Mouse (Mus musculus): ENCODE results near the gene Olfr1238. TPM values are rescaled to one million over a fixed set of nuclear protein-coding genes. Genes with fewer than 3 reads are reported as not detected.

Olfr1238 gene
- polyA plus RNA-seq (2014; fragmentation: Nextera tagmentation; extraction: Ambion mirVana), result not detected in 2 replicates

- no peak within 1 kb of the TSS for H3K4me3 ChIP-seq (ENCODE audit: low read depth, low read length)
- no peaks in the 10 kb centered on the region for H3K4me1 ChIP-seq (replicated peaks; ENCODE audit: control insufficient read depth, insufficient read depth, low read length)
- no peak within 1 kb of the TSS for H3K9ac ChIP-seq (ENCODE audit: low read depth, low read length)
- WGBS, result 95% methylated on average over 2 of the region's 2 CpGs
- no peak within 1 kb of the TSS for H3K27ac ChIP-seq (ENCODE audit: low read depth, low read length)
- no peaks in the 10 kb centered on the region for H3K36me3 ChIP-seq (ENCODE audit: control insufficient read depth, insufficient read depth, low read length)
- no peak within 1 kb of the TSS for H3K4me2 ChIP-seq (replicated peaks; ENCODE audit: low read depth, low read length)
- H3K27me3 ChIP-seq (ENCODE audit: control insufficient read depth, insufficient read depth, low read length), result no peaks in the 10 kb centered on the region
- no peak for DNase-seq (ENCODE audit: low spot score)
- no peaks in the 10 kb centered on the region for H3K9me3 ChIP-seq (ENCODE audit: control insufficient read depth, low read length)
- no peak for ATAC-seq (ENCODE audit: low FRiP score)
These were observed at the start of gene Olfr1238 for GRCm38 (mm10) chr2:89409576-89409975. Gene Olfr1238, minus strand, starts transcription at chr2:89409676.

GRCm38 (mm10) chr2:89442900-89443299, 33.4 kb upstream of the Olfr1238 start, which contains the start of gene Olfr1240:
Gene Olfr1240, minus strand, starts transcription at chr2:89443000.
- H3K27ac ChIP-seq (ENCODE audit: low read depth, low read length), result no peak within 1 kb of the TSS
- no peaks in the 10 kb centered on the region for H3K9me3 ChIP-seq (ENCODE audit: control insufficient read depth, low read length)
- no peak within 1 kb of the TSS for H3K9ac ChIP-seq (ENCODE audit: low read depth, low read length)
- H3K4me2 ChIP-seq (replicated peaks; ENCODE audit: low read depth, low read length), result no peak within 1 kb of the TSS
- ATAC-seq (ENCODE audit: low FRiP score) (no peak), DNase-seq (ENCODE audit: low spot score) (no peak)
- 85% methylated on average over 3 of the region's 3 CpGs for WGBS
- no peak within 1 kb of the TSS for H3K4me3 ChIP-seq (ENCODE audit: low read depth, low read length)
- H3K27me3 ChIP-seq (ENCODE audit: control insufficient read depth, insufficient read depth, low read length), result no peaks in the 10 kb centered on the region
- H3K36me3 ChIP-seq (ENCODE audit: control insufficient read depth, insufficient read depth, low read length), result no peaks in the 10 kb centered on the region
- no peaks in the 10 kb centered on the region for H3K4me1 ChIP-seq (replicated peaks; ENCODE audit: control insufficient read depth, insufficient read depth, low read length)

GRCm38 (mm10) chr2:89420307-89420706, 10.8 kb upstream of the Olfr1238 start, which contains the start of gene Olfr1239:
Gene Olfr1239, minus strand, starts transcription at chr2:89420407.
- no peak for ATAC-seq (ENCODE audit: low FRiP score)
- Histone ChIP-seq H3K9me3 (ENCODE audit: control insufficient read depth, low read length) (no peaks in the 10 kb centered on the region), H3K4me3 (ENCODE audit: low read depth, low read length) (no peak within 1 kb of the TSS), H3K9ac (ENCODE audit: low read depth, low read length) (no peak within 1 kb of the TSS), H3K4me1 (replicated peaks; ENCODE audit: control insufficient read depth, insufficient read depth, low read length) (no peaks in the 10 kb centered on the region), H3K27ac (ENCODE audit: low read depth, low read length) (no peak within 1 kb of the TSS), H3K36me3 (ENCODE audit: control insufficient read depth, insufficient read depth, low read length) (no peaks in the 10 kb centered on the region), H3K4me2 (replicated peaks; ENCODE audit: low read depth, low read length) (no peak within 1 kb of the TSS), H3K27me3 (ENCODE audit: control insufficient read depth, insufficient read depth, low read length) (no peaks in the 10 kb centered on the region)
- 95% methylated on average over 2 of the region's 2 CpGs for WGBS
- DNase-seq (ENCODE audit: low spot score), result no peak

- ATAC-seq (ENCODE audit: low FRiP score), result no peak
- H3K4me2 ChIP-seq (replicated peaks; ENCODE audit: low read depth, low read length), result no peak overlapping the region
- H3K27me3 ChIP-seq (ENCODE audit: control insufficient read depth, insufficient read depth, low read length), result no peaks in the 10 kb centered on the region
- no peaks in the 10 kb centered on the region for H3K4me1 ChIP-seq (replicated peaks; ENCODE audit: control insufficient read depth, insufficient read depth, low read length)
- no peaks in the 10 kb centered on the region for H3K9me3 ChIP-seq (ENCODE audit: control insufficient read depth, low read length)
- DNase-seq (ENCODE audit: low spot score), result no peak
- 97% methylated on average over 1 of the region's 1 CpGs for WGBS
- no peak overlapping the region for H3K27ac ChIP-seq (ENCODE audit: low read depth, low read length)
- H3K4me3 ChIP-seq (ENCODE audit: low read depth, low read length), result no peak overlapping the region
- H3K36me3 ChIP-seq (ENCODE audit: control insufficient read depth, insufficient read depth, low read length), result no peaks in the 10 kb centered on the region
- H3K9ac ChIP-seq (ENCODE audit: low read depth, low read length), result no peak overlapping the region
These were observed 5.1 kb upstream of the Olfr1238 start for GRCm38 (mm10) chr2:89414557-89414956.

GRCm38 (mm10) chr2:89400882-89401281, 8.6 kb downstream of the Olfr1238 start:
- WGBS, result 93% methylated on average over 1 of the region's 1 CpGs
- no peaks in the 10 kb centered on the region for H3K9me3 ChIP-seq (ENCODE audit: control insufficient read depth, low read length)
- no peak overlapping the region for H3K9ac ChIP-seq (ENCODE audit: low read depth, low read length)
- no peaks in the 10 kb centered on the region for H3K36me3 ChIP-seq (ENCODE audit: control insufficient read depth, insufficient read depth, low read length)
- no peak overlapping the region for H3K4me2 ChIP-seq (replicated peaks; ENCODE audit: low read depth, low read length)
- no peaks in the 10 kb centered on the region for H3K27me3 ChIP-seq (ENCODE audit: control insufficient read depth, insufficient read depth, low read length)
- H3K27ac ChIP-seq (ENCODE audit: low read depth, low read length), result no peak overlapping the region
- no peak overlapping the region for H3K4me3 ChIP-seq (ENCODE audit: low read depth, low read length)
- no peaks in the 10 kb centered on the region for H3K4me1 ChIP-seq (replicated peaks; ENCODE audit: control insufficient read depth, insufficient read depth, low read length)
- ATAC-seq (ENCODE audit: low FRiP score), result no peak
- no peak for DNase-seq (ENCODE audit: low spot score)

GRCm38 (mm10) chr2:89364765-89365164, 44.7 kb downstream of the Olfr1238 start, which contains the start of gene Olfr1234:
Gene Olfr1234, minus strand, starts transcription at chr2:89364865.
- 88% methylated on average over 4 of the region's 4 CpGs for WGBS
- DNase-seq (ENCODE audit: low spot score), result no peak
- no peak within 1 kb of the TSS for H3K4me2 ChIP-seq (replicated peaks; ENCODE audit: low read depth, low read length)

More at GRCm38 (mm10) chr2:89364765-89365164, 44.7 kb downstream of the Olfr1238 start, which contains the start of gene Olfr1234:
- H3K4me3 ChIP-seq (ENCODE audit: low read depth, low read length), result no peak within 1 kb of the TSS
- no peaks in the 10 kb centered on the region for H3K27me3 ChIP-seq (ENCODE audit: control insufficient read depth, insufficient read depth, low read length)
- no peak within 1 kb of the TSS for H3K9ac ChIP-seq (ENCODE audit: low read depth, low read length)
- no peak within 1 kb of the TSS for H3K27ac ChIP-seq (ENCODE audit: low read depth, low read length)
- no peak for ATAC-seq (ENCODE audit: low FRiP score)
- H3K36me3 ChIP-seq (ENCODE audit: control insufficient read depth, insufficient read depth, low read length), result no peaks in the 10 kb centered on the region
- H3K4me1 ChIP-seq (replicated peaks; ENCODE audit: control insufficient read depth, insufficient read depth, low read length), result no peaks in the 10 kb centered on the region
- H3K9me3 ChIP-seq (ENCODE audit: control insufficient read depth, low read length), result no peaks in the 10 kb centered on the region

Other genes with a start within 250 kb of the Olfr1238 start
- not detected in 2 replicates for gene Olfr1224-ps1, start 245.6 kb downstream of the Olfr1238 start, polyA plus RNA-seq (2014; fragmentation: Nextera tagmentation; extraction: Ambion mirVana)
- not detected in 2 replicates for gene Olfr1225, start 235.0 kb downstream of the Olfr1238 start, polyA plus RNA-seq (2014; fragmentation: Nextera tagmentation; extraction: Ambion mirVana)
- not detected in 2 replicates for gene Olfr1226, start 209.6 kb downstream of the Olfr1238 start, polyA plus RNA-seq (2014; fragmentation: Nextera tagmentation; extraction: Ambion mirVana)
- gene Olfr1228, start 155.6 kb downstream of the Olfr1238 start, polyA plus RNA-seq (2014; fragmentation: Nextera tagmentation; extraction: Ambion mirVana), result not detected in 2 replicates
- gene Olfr1229, start 121.7 kb downstream of the Olfr1238 start, polyA plus RNA-seq (2014; fragmentation: Nextera tagmentation; extraction: Ambion mirVana), result not detected in 2 replicates
- gene Olfr1230, start 112.4 kb downstream of the Olfr1238 start, polyA plus RNA-seq (2014; fragmentation: Nextera tagmentation; extraction: Ambion mirVana), result not detected in 2 replicates
- not detected in 2 replicates for gene Olfr1231, start 102.6 kb downstream of the Olfr1238 start, polyA plus RNA-seq (2014; fragmentation: Nextera tagmentation; extraction: Ambion mirVana)
- gene Olfr1232, start 80.0 kb downstream of the Olfr1238 start, polyA plus RNA-seq (2014; fragmentation: Nextera tagmentation; extraction: Ambion mirVana), result not detected in 2 replicates
- not detected in 2 replicates for gene Olfr1233, start 67.3 kb downstream of the Olfr1238 start, polyA plus RNA-seq (2014; fragmentation: Nextera tagmentation; extraction: Ambion mirVana)
- not detected in 2 replicates for gene Olfr1234, start 44.8 kb downstream of the Olfr1238 start, polyA plus RNA-seq (2014; fragmentation: Nextera tagmentation; extraction: Ambion mirVana)
- not detected in 2 replicates for gene Olfr1239, start 10.7 kb upstream of the Olfr1238 start, polyA plus RNA-seq (2014; fragmentation: Nextera tagmentation; extraction: Ambion mirVana)
- gene Olfr1240, start 33.3 kb upstream of the Olfr1238 start, polyA plus RNA-seq (2014; fragmentation: Nextera tagmentation; extraction: Ambion mirVana), result not detected in 2 replicates
- gene Olfr1241, start 77.5 kb upstream of the Olfr1238 start, polyA plus RNA-seq (2014; fragmentation: Nextera tagmentation; extraction: Ambion mirVana), result not detected in 2 replicates
- not detected in 2 replicates for gene Olfr1242, start 88.7 kb upstream of the Olfr1238 start, polyA plus RNA-seq (2014; fragmentation: Nextera tagmentation; extraction: Ambion mirVana)
- gene Olfr1243, start 121.8 kb upstream of the Olfr1238 start, polyA plus RNA-seq (2014; fragmentation: Nextera tagmentation; extraction: Ambion mirVana), result not detected in 2 replicates
- not detected in 2 replicates for gene Olfr1245, start 168.8 kb upstream of the Olfr1238 start, polyA plus RNA-seq (2014; fragmentation: Nextera tagmentation; extraction: Ambion mirVana)
- gene Olfr1246, start 183.5 kb upstream of the Olfr1238 start, polyA plus RNA-seq (2014; fragmentation: Nextera tagmentation; extraction: Ambion mirVana), result not detected in 2 replicates
- not detected in 2 replicates for gene Olfr1247, start 204.5 kb upstream of the Olfr1238 start, polyA plus RNA-seq (2014; fragmentation: Nextera tagmentation; extraction: Ambion mirVana)
- not detected in 2 replicates for gene Olfr1248, start 208.6 kb upstream of the Olfr1238 start, polyA plus RNA-seq (2014; fragmentation: Nextera tagmentation; extraction: Ambion mirVana)
- not detected in 2 replicates for gene Olfr1249, start 225.3 kb upstream of the Olfr1238 start, polyA plus RNA-seq (2014; fragmentation: Nextera tagmentation; extraction: Ambion mirVana)